Mouse (Mus musculus) midbrain, embryonic 11.5 days (tissue): ENCODE data around the gene Ttc25. TPM values are rescaled to one million over a fixed set of nuclear protein-coding genes. Genes with fewer than 3 reads are reported as not detected.
"Not testable (repeated sequence)": the region's sequence is repeated elsewhere in the genome, so short reads cannot be mapped to it uniquely, and the experiment has no call there.

Source experiments
- ATAC-seq: fragments of 200-750 bp; cut with Nextera tagmentation; 2 replicates; pipeline ENCODE4 v1.8.0; 2017; ENCODE audit warnings: moderate TSS enrichment, moderate library complexity; ENCODE audit not compliant: low FRiP score
- DNase-seq: peaks from one replicate; pipeline ENCODE4 v3.0.0; 2015; ENCODE audit warnings: low spot score; ENCODE audit errors: missing footprints
- H3K27ac ChIP-seq: fragments of 300-500 bp; sonication (generic); 2 replicates; pipeline ENCODE4 v1.5.1; 2014; ENCODE audit warnings: low read depth, low read length
- H3K27me3 ChIP-seq: fragments of 300-500 bp; sonication (generic); 2 replicates; pipeline ENCODE4 v1.6.1; 2014; ENCODE audit warnings: mild to moderate bottlenecking, low read length, moderate library complexity, mixed read lengths; ENCODE audit not compliant: control insufficient read depth, insufficient read depth
- H3K36me3 ChIP-seq: fragments of 300-500 bp; sonication (generic); 2 replicates; pipeline ENCODE4 v1.6.1; 2014; ENCODE audit warnings: mild to moderate bottlenecking, low read length, moderate library complexity, mixed read lengths; ENCODE audit not compliant: control insufficient read depth, insufficient read depth
- H3K4me1 ChIP-seq: fragments of 300-500 bp; sonication (generic); 2 replicates; pipeline ENCODE4 v1.6.1; 2014; ENCODE audit warnings: low read length; ENCODE audit not compliant: control insufficient read depth, insufficient read depth
- H3K4me2 ChIP-seq: fragments of 300-500 bp; sonication (generic); 2 replicates; pipeline ENCODE4 v1.6.1; 2014; ENCODE audit warnings: mild to moderate bottlenecking, moderate library complexity
- H3K4me3 ChIP-seq: fragments of 300-500 bp; sonication (generic); 2 replicates; pipeline ENCODE4 v1.5.1; 2014; ENCODE audit warnings: low read depth, low read length
- H3K9ac ChIP-seq: fragments of 300-500 bp; sonication (generic); 2 replicates; pipeline ENCODE4 v1.6.1; 2014; ENCODE audit warnings: low read length
- H3K9me3 ChIP-seq: fragments of 300-500 bp; sonication (generic); 2 replicates; pipeline ENCODE4 v1.6.1; 2016; ENCODE audit warnings: low read length; ENCODE audit not compliant: control insufficient read depth
- WGBS: fragments of 180-500 bp; shearing (Covaris S2); extraction: QIAGEN DNeasy Blood & Tissue Kit; methylation state at CpG from one replicate; pipeline ENCODE4 v1.1.7; 2014; 5-methylcytosine and 5-hydroxymethylcytosine counted together
- polyA plus RNA-seq: library from polyadenylated mRNA; unstranded; fragments of >200 nt; fragmentation: Nextera tagmentation; extraction: Ambion mirVana; gene quantifications from 2 replicates; pipeline ENCODE4 v1.2.1, GENCODE M21; 2014

Gene Ttc25
- polyA plus RNA-seq, 1 experiment from 2014 or later: 1.8 TPM

GRCm38 (mm10) chr11:100527066-100527457 is 18.3 kb upstream of the Ttc25 start:
- Histone ChIP-seq H3K27me3 (no peaks in the 10 kb centered on the region), H3K36me3 (peaks cover 15% of the 10 kb centered on the region)

GRCm38 (mm10) chr11:100527458-100528374 is 17.7 kb upstream of the Ttc25 start, which contains the start of gene Acly:
Gene Acly, minus strand, starts transcription at chr11:100528000.
- DNase-seq (peak; percentile 100), ATAC-seq (peak; percentile 98)
- H3K4me1 ChIP-seq: peaks cover 19% of the 10 kb centered on the region
- peak within 1 kb of the TSS; percentile 77 for H3K27ac ChIP-seq
- H3K4me2 ChIP-seq: peak within 1 kb of the TSS; percentile 64
- H3K4me3 ChIP-seq: peak within 1 kb of the TSS; percentile 87
- H3K36me3 ChIP-seq: peaks cover 8% of the 10 kb centered on the region
- WGBS: under 1% methylated on average over 54 of the region's 54 CpGs
- no peaks in the 10 kb centered on the region for H3K9me3 ChIP-seq
- H3K9ac ChIP-seq: peak within 1 kb of the TSS; percentile 94
- no peaks in the 10 kb centered on the region for H3K27me3 ChIP-seq

More at GRCm38 (mm10) chr11:100527066-100527457, 18.3 kb upstream of the Ttc25 start:
- Histone ChIP-seq H3K4me3 (peak overlapping the region; percentile 87), H3K27ac (peak overlapping the region; percentile 77), H3K4me1 (peaks cover 19% of the 10 kb centered on the region), H3K9me3 (no peaks in the 10 kb centered on the region), H3K9ac (peak overlapping the region; percentile 94), H3K4me2 (peak overlapping the region; percentile 64)
- DNase-seq (peak; percentile 97), ATAC-seq (peak; percentile 53)
- under 1% methylated on average over 26 of the region's 26 CpGs for WGBS

- peak overlapping the region; percentile 51 for H3K9ac ChIP-seq
- ATAC-seq: no peak
- H3K4me1 ChIP-seq: peaks cover 19% of the 10 kb centered on the region
- no peaks in the 10 kb centered on the region for H3K27me3 ChIP-seq
- no peaks in the 10 kb centered on the region for H3K9me3 ChIP-seq
- no peaks in the 10 kb centered on the region; the same call in 1 of the 2 replicates for H3K36me3 ChIP-seq
- no peak for DNase-seq
- H3K27ac ChIP-seq: peak overlapping the region; percentile 8; the same call in 1 of the 2 replicates
- WGBS: 22% methylated on average over 19 of the region's 19 CpGs
- H3K4me2 ChIP-seq: peak overlapping the region; percentile 64
- peak overlapping the region; percentile 87 for H3K4me3 ChIP-seq
Observed at GRCm38 (mm10) chr11:100528375-100529165, 16.8 kb upstream of the Ttc25 start.

GRCm38 (mm10) chr11:100533871-100534270 is 11.5 kb upstream of the Ttc25 start:
- Histone ChIP-seq H3K9me3 (no peaks in the 10 kb centered on the region), H3K4me2 (no peak overlapping the region), H3K4me1 (no peaks in the 10 kb centered on the region), H3K4me3 (no peak overlapping the region), H3K27ac (no peak overlapping the region), H3K9ac (no peak overlapping the region), H3K27me3 (no peaks in the 10 kb centered on the region), H3K36me3 (no peaks in the 10 kb centered on the region)
- 20% methylated on average over 6 of the region's 6 CpGs for WGBS
- DNase-seq (no peak), ATAC-seq (no peak)

GRCm38 (mm10) chr11:100534411-100534810 is 11.0 kb upstream of the Ttc25 start:
- WGBS: 71% methylated on average over 2 of the region's 2 CpGs

GRCm38 (mm10) chr11:100534821-100535220 is 10.6 kb upstream of the Ttc25 start:
- not testable (repeated sequence) for H3K4me1 ChIP-seq, H3K27me3 ChIP-seq, H3K9ac ChIP-seq, H3K36me3 ChIP-seq, DNase-seq, H3K4me3 ChIP-seq, H3K27ac ChIP-seq, H3K4me2 ChIP-seq, ATAC-seq, H3K9me3 ChIP-seq
- 85% methylated on average over 6 of the region's 6 CpGs for WGBS

More at GRCm38 (mm10) chr11:100534411-100534810, 11.0 kb upstream of the Ttc25 start:
- H3K9ac ChIP-seq, H3K27me3 ChIP-seq, H3K36me3 ChIP-seq, H3K4me1 ChIP-seq, DNase-seq, H3K9me3 ChIP-seq, H3K27ac ChIP-seq, H3K4me2 ChIP-seq, ATAC-seq, H3K4me3 ChIP-seq: not testable (repeated sequence)

GRCm38 (mm10) chr11:100535996-100536395 is 9.4 kb upstream of the Ttc25 start:
- H3K9me3 ChIP-seq: no peaks in the 10 kb centered on the region
- H3K4me2 ChIP-seq: no peak overlapping the region
- H3K4me1 ChIP-seq: no peaks in the 10 kb centered on the region
- WGBS: 84% methylated on average over 1 of the region's 1 CpGs
- no peak overlapping the region for H3K4me3 ChIP-seq
- ATAC-seq (no peak), DNase-seq (no peak)
- H3K9ac ChIP-seq: no peak overlapping the region
- H3K27me3 ChIP-seq: no peaks in the 10 kb centered on the region
- H3K27ac ChIP-seq: no peak overlapping the region
- H3K36me3 ChIP-seq: no peaks in the 10 kb centered on the region

GRCm38 (mm10) chr11:100536466-100536865 is 8.9 kb upstream of the Ttc25 start:
- no peak overlapping the region for H3K4me3 ChIP-seq
- DNase-seq (peak; percentile 66), ATAC-seq (no peak)
- no peak overlapping the region for H3K27ac ChIP-seq
- H3K36me3 ChIP-seq: no peaks in the 10 kb centered on the region
- H3K4me2 ChIP-seq: no peak overlapping the region
- no peak overlapping the region for H3K9ac ChIP-seq
- H3K9me3 ChIP-seq: no peaks in the 10 kb centered on the region
- no peaks in the 10 kb centered on the region for H3K4me1 ChIP-seq
- no peaks in the 10 kb centered on the region for H3K27me3 ChIP-seq

- WGBS: 61% methylated on average over 6 of the region's 6 CpGs
- no peaks in the 10 kb centered on the region for H3K36me3 ChIP-seq
- H3K4me2 ChIP-seq: no peak overlapping the region
- DNase-seq: no peak
- H3K9me3 ChIP-seq: no peaks in the 10 kb centered on the region
- no peak overlapping the region for H3K4me3 ChIP-seq
- H3K9ac ChIP-seq: no peak overlapping the region
- no peak for ATAC-seq
- no peaks in the 10 kb centered on the region for H3K27me3 ChIP-seq
- H3K27ac ChIP-seq: no peak overlapping the region
- H3K4me1 ChIP-seq: peaks cover 6% of the 10 kb centered on the region
Observed at GRCm38 (mm10) chr11:100540966-100541365, 4.4 kb upstream of the Ttc25 start.
